Mouse (Mus musculus) CH12.LX (cell line): Measurements from ENCODE around the gene Aco2.

ENCODE experiments used
- BHLHE40 ChIP-seq: IDR thresholded peaks from 2 replicates; pipeline ENCODE4 v1.6.1; 2011; ENCODE audit warnings: mild to moderate bottlenecking, low read depth, low read length, improper control_type of control experiment
- CHD2 ChIP-seq: IDR thresholded peaks from 2 replicates; pipeline ENCODE4 v1.6.1; 2011; ENCODE audit warnings: low read length, improper control_type of control experiment
- CTCF ChIP-seq, 2 experiments: IDR thresholded peaks in 1 of 2; conservative IDR thresholded peaks in 1 of 2; 2 replicates each; pipeline ENCODE4 v1.5.1; 2011 to 2012; ENCODE audit warnings: low read depth in 2 of 2, low read length in 2 of 2, improper control_type of control experiment in 1 of 2, inconsistent platforms in 1 of 2, mild to moderate bottlenecking in 1 of 2, moderate library complexity in 1 of 2
- EP300 ChIP-seq: IDR thresholded peaks from 2 replicates; pipeline ENCODE4 v1.6.1; 2011; ENCODE audit warnings: low read length, improper control_type of control experiment
- HCFC1 ChIP-seq: IDR thresholded peaks from 2 replicates; pipeline ENCODE4 v1.6.1; 2012; ENCODE audit warnings: low read depth, mild to moderate bottlenecking, inconsistent platforms, low read length, improper control_type of control experiment
- MAFK ChIP-seq: IDR thresholded peaks from 2 replicates; pipeline ENCODE4 v1.6.1; 2011; ENCODE audit warnings: low read length, improper control_type of control experiment; ENCODE audit not compliant: insufficient replicate concordance
- MAX ChIP-seq: IDR thresholded peaks from 2 replicates; pipeline ENCODE4 v1.6.1; 2011; ENCODE audit warnings: low read length, improper control_type of control experiment
- MEF2A ChIP-seq: IDR thresholded peaks from 2 replicates; pipeline ENCODE4 v1.6.1; 2014; ENCODE audit warnings: low read depth, mild to moderate bottlenecking, inconsistent platforms, low read length, improper control_type of control experiment, borderline replicate concordance
- POLR2A ChIP-seq: IDR thresholded peaks from 2 replicates; pipeline ENCODE4 v1.6.1; 2011; ENCODE audit warnings: low read depth, mild to moderate bottlenecking, improper control_type of control experiment, low read length
- POLR2AphosphoS2 ChIP-seq: IDR thresholded peaks from 2 replicates; pipeline ENCODE4 v1.6.1; 2011; ENCODE audit warnings: low read depth, low read length, improper control_type of control experiment
- RAD21 ChIP-seq: IDR thresholded peaks from 2 replicates; pipeline ENCODE4 v1.6.1; 2011; ENCODE audit warnings: low read depth, mild to moderate bottlenecking, low read length, improper control_type of control experiment, moderate library complexity
- TCF12 ChIP-seq: IDR thresholded peaks from 2 replicates; pipeline ENCODE4 v1.6.1; 2014; ENCODE audit warnings: low read depth, mild to moderate bottlenecking, inconsistent platforms, low read length, improper control_type of control experiment
- ZC3H11A ChIP-seq: IDR thresholded peaks from 2 replicates; pipeline ENCODE4 v1.6.1; 2012; ENCODE audit warnings: low read depth, mild to moderate bottlenecking, inconsistent platforms, low read length, improper control_type of control experiment
- ZKSCAN1 ChIP-seq: IDR thresholded peaks from 2 replicates; pipeline ENCODE4 v1.6.1; 2012; ENCODE audit warnings: low read depth, inconsistent platforms, low read length, improper control_type of control experiment, borderline replicate concordance

DNA sequence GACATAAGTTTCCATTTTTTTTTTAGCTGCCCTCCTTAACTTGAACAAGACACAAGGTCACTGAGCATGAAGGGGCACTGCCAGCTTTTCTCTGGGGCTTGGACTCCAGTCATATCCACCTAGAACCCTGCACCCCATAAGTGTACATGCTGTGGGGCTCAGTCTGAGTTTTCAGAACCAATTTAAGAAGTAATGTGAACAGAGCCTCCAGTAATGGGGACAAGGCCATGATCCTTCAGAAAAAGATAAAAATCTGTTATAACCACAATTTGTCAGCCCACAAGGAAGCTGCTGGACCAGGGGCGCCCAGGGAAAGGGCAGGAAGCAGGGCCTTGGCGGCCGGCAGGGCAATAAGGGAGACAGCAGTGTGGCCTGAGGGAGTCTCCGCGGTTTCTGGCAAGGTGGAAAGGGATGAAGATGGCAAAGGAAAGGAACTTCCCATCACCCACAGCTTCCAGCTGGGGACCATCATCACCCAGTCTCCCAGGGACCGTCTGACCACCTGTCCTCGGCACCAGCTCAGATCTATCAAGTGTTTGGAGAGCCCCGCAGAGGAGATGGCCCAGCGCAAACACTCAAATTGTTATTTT lies 19.6 kb upstream of the Aco2 start:
- TF ChIP-seq CTCF (conservative IDR thresholded peaks at IDR 0.05 in 1 of 2, IDR thresholded peaks at IDR 0.05 in 1 of 2; ENCODE audit: low read depth in 2 of 2, low read length in 2 of 2) (no peak), HCFC1 (no peak), CHD2 (no peak), POLR2A (no peak), BHLHE40 (no peak), EP300 (no peak), MAFK (no peak), RAD21 (no peak), ZC3H11A (no peak), MEF2A (no peak), POLR2AphosphoS2 (no peak), TCF12 (no peak), MAX (no peak), ZKSCAN1 (no peak)
